Mouse (Mus musculus) cerebellum, adult 2 months (tissue): ENCODE measurements around the gene Rgs3.

ENCODE experiments used
- CTCF ChIP-seq: fragments of 200-500 bp; IDR thresholded peaks from 2 replicates; pipeline ENCODE4 v1.5.1; 2011; ENCODE audit warnings: low read depth, mild to moderate bottlenecking, control low read depth, low read length, moderate library complexity, borderline replicate concordance; ENCODE audit not compliant: insufficient read depth
- POLR2A ChIP-seq: fragments of 200-500 bp; IDR thresholded peaks from 2 replicates; pipeline ENCODE4 v1.6.1; 2011; ENCODE audit warnings: low read length, control low read depth, borderline replicate concordance; ENCODE audit not compliant: insufficient read depth

GRCm38 (mm10) chr4:62559797-62560329, at the start of gene Rgs3:
- TF ChIP-seq POLR2A (no peak), CTCF (no peak)
